28 mouse cellular contexts compared by ENCODE assay signal in genomic region chr3:149819081-149819480, GRCm38 (mm10).
"Had no signal": no experiment of that assay in that cellular context is flagged by ENCODE, and none has a peak within 500 bp of the region (broad histone marks: within the 10 kb centered on the region; RNA-seq: fewer than 3 reads in every experiment).

No protein-coding gene starts in this region.

- H3K36me3 ChIP-seq: embryonic facial prominence, embryonic 10.5 days; embryonic facial prominence, embryonic 12.5 days; embryonic facial prominence, embryonic 13.5 days; embryonic facial prominence, embryonic 15.5 days; forebrain, embryonic 10.5 days; forebrain, embryonic 12.5 days; forebrain, embryonic 15.5 days had no signal

- H3K9ac ChIP-seq: embryonic facial prominence, embryonic 12.5 days; embryonic facial prominence, embryonic 13.5 days; embryonic facial prominence, embryonic 15.5 days; forebrain, embryonic 12.5 days; forebrain, embryonic 13.5 days; forebrain, embryonic 15.5 days; forebrain, postnatal 0 days had no signal

- H3K4me1 ChIP-seq: embryonic facial prominence, embryonic 12.5 days; embryonic facial prominence, embryonic 13.5 days; embryonic facial prominence, embryonic 15.5 days; forebrain, embryonic 10.5 days; forebrain, embryonic 12.5 days; forebrain, embryonic 13.5 days; forebrain, embryonic 15.5 days had no signal

- H3K4me2 ChIP-seq: embryonic facial prominence, embryonic 12.5 days; embryonic facial prominence, embryonic 13.5 days; embryonic facial prominence, embryonic 15.5 days; forebrain, embryonic 12.5 days; forebrain, embryonic 13.5 days; forebrain, embryonic 15.5 days had no signal

- DNase-seq: cerebellum, adult 2 months; cerebellum, adult 8-10 months; cerebellum, adult 9-10 months; cerebellum, adult 9-11 months; cerebellum, postnatal 10 days; cerebellum, postnatal 14 days; cerebellum, postnatal 25 days; cerebellum, postnatal 36 days; embryo, embryonic 11 days; forebrain, postnatal 0 days; gastrocnemius, adult 2 months; gastrocnemius, postnatal 10 days; gastrocnemius, postnatal 14 days; gastrocnemius, postnatal 25 days; gastrocnemius, postnatal 36 days; heart, adult 11 months; heart, adult 18-20 months had no signal

- H3K9me3 ChIP-seq: embryonic facial prominence, embryonic 10.5 days; embryonic facial prominence, embryonic 12.5 days; embryonic facial prominence, embryonic 13.5 days; embryonic facial prominence, embryonic 15.5 days; forebrain, embryonic 10.5 days; forebrain, embryonic 12.5 days; forebrain, embryonic 13.5 days; forebrain, embryonic 15.5 days had no signal

- ATAC-seq: forebrain, embryonic 13.5 days; forebrain, embryonic 14.5 days; forebrain, embryonic 15.5 days; forebrain, embryonic 16.5 days; forebrain, postnatal 0 days had no signal

- H3K27ac ChIP-seq: embryonic facial prominence, embryonic 10.5 days; embryonic facial prominence, embryonic 12.5 days; embryonic facial prominence, embryonic 13.5 days; embryonic facial prominence, embryonic 15.5 days; forebrain, embryonic 10.5 days; forebrain, embryonic 12.5 days; forebrain, embryonic 13.5 days; forebrain, embryonic 15.5 days; gastrocnemius, adult 2 months had no signal

- H3K27me3 ChIP-seq: embryonic facial prominence, embryonic 12.5 days; embryonic facial prominence, embryonic 13.5 days; embryonic facial prominence, embryonic 15.5 days; forebrain, embryonic 12.5 days; forebrain, embryonic 13.5 days; forebrain, embryonic 15.5 days had no signal

- H3K4me3 ChIP-seq: embryonic facial prominence, embryonic 10.5 days; embryonic facial prominence, embryonic 12.5 days; embryonic facial prominence, embryonic 13.5 days; embryonic facial prominence, embryonic 15.5 days; erythroblast, embryonic 14.5 days; forebrain, embryonic 10.5 days; forebrain, embryonic 12.5 days; forebrain, embryonic 13.5 days; forebrain, embryonic 15.5 days; gastrocnemius, adult 2 months had no signal
